Mouse (Mus musculus): ENCODE measurements around the gene Zfp536.

DNA sequence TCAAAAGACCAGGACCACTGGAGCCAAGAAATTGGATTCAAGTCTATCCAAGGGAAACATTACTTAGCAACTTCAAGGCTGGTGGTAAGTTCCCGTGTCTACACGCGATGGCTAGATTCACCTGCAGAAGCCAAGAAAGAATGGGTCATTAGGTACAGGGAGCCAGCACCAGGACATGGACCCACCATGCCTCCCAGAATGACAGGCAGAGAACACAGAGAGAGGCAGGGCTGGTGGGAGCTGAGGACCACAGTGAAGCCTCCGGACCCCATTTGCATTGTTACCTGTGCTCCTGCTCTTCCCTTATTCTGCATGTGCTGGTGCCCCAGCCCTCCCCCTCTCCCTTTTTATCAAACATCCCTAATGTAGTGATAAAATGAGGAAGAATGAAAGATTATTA lies 39.4 kb downstream of the Zfp536 start:
- no peak for TF ChIP-seq CTCF (IDR thresholded peaks at IDR 0.05; ENCODE audit: low read depth, low read length)
- TF ChIP-seq POLR2A (IDR thresholded peaks at IDR 0.05; ENCODE audit: borderline replicate concordance, low read depth, low read length) = no peak

All from bone marrow macrophage, adult 2 months (primary cell).